Mouse (Mus musculus): ENCODE data around the gene Crybb2. TPM values are rescaled to one million over a fixed set of nuclear protein-coding genes. Genes with fewer than 3 reads are reported as not detected.
"Not testable (repeated sequence)": the region's sequence is repeated elsewhere in the genome, so short reads cannot be mapped to it uniquely, and the experiment has no call there.

Gene Crybb2
- polyA plus RNA-seq, 1 experiment: not detected

DNA sequence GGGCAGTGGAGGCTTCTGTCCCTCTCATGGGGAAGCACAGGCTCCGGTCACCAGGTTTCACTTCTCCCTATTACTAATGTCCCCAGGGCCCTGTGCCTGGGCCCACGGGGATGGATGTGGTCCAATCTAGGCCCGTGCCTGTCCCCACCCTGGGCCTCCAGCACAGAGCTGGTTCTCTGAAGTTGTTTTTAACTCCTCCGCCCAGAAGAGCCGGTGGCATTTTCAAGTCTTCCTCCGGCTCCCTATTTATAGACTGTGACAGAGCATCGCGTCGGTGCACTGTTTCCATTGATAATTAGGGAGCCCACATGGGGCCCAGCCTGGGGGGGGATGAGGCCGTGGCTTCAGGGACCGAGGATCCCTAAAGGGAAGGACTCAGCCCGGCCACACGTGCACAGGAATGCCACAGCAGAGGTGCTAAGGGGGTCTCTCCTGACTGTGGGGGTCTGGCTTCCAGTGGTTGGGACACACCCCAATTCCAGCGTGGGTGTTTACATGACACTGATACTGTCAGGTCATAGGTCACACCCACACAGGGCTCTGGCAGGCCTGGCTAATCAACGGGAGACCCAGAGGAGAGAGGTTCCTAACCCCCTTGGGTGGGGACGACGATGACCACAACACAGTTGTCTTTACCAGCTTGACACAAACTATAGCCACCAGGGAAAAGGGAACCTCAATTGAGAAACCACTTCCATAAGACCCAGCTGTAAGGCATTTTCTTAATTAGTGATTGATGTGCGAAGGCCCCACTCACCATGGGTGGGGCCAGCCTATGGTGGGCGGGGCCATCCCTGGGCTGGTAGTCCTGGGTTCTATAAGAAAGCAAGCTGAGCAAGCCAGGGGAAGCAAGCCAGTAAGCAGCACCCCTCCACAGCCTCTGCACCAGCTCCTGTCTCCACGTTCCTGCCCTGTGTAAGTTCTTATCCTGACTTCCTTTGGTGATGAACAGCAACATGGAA, 44.6 kb upstream of the Crybb2 start:
- Histone ChIP-seq H3K4me3 (no peak overlapping the region), H3ac (ENCODE audit: control insufficient read depth, insufficient read length) (no peak overlapping the region), H3K79me2 (ENCODE audit: control insufficient read depth, insufficient read depth) (no peaks in the 10 kb centered on the region), H3K36me3 (ENCODE audit: control insufficient read depth, insufficient read depth) (no peaks in the 10 kb centered on the region), H3K27me3 (ENCODE audit: control insufficient read depth, insufficient read depth, insufficient read length) (no peaks in the 10 kb centered on the region), H3K4me2 (ENCODE audit: low read depth) (peak overlapping the region; percentile 56)
- TF ChIP-seq MYOD1 (IDR thresholded peaks at IDR 0.05; ENCODE audit: control insufficient read depth in 1 of 3, insufficient read length in 2 of 3, low read depth in 2 of 3): peak in 1 of 3 experiments; percentile 57
- no peak for TF ChIP-seq REST (IDR thresholded peaks at IDR 0.05; ENCODE audit: insufficient read depth, insufficient read length)
- no peak for TF ChIP-seq USF1 (IDR thresholded peaks at IDR 0.05; ENCODE audit: low read depth)
- peak in 1 of 3 experiments; percentile 39 for TF ChIP-seq MYOG (IDR thresholded peaks at IDR 0.05; ENCODE audit: control insufficient read depth in 1 of 3, insufficient read depth in 1 of 3, insufficient read length in 2 of 3, low read depth in 2 of 3)

DNA sequence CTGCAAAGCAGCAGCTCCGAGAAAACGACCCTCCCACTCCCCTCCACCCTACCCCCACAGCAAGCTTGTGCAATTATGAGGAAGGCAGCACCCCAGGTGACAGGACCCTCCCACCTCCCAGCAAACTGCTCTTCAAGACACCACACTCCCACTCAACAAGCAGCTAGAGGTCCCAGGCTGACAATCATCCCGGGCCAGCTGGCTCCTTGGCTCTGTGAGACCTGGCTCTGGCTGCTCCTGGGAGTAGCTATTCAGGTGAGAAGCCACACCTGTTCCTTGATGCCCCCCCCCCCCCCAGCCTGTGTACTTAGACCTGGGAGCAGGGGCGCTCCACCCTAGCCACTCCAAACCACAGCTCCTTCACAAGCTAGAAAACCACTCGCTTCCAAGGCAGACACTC, 43.2 kb upstream of the Crybb2 start:
- TF ChIP-seq MYOG (IDR thresholded peaks at IDR 0.05; ENCODE audit: control insufficient read depth in 1 of 3, insufficient read depth in 1 of 3, insufficient read length in 2 of 3, low read depth in 2 of 3) (no peak), POLR2A (IDR thresholded peaks at IDR 0.05; ENCODE audit: insufficient read length, low read depth) (no peak)
- Histone ChIP-seq H3K36me3 (ENCODE audit: control insufficient read depth, insufficient read depth) (no peaks in the 10 kb centered on the region), H3K27me3 (ENCODE audit: control insufficient read depth, insufficient read depth, insufficient read length) (no peaks in the 10 kb centered on the region), H3K79me2 (ENCODE audit: control insufficient read depth, insufficient read depth) (no peaks in the 10 kb centered on the region), H3K4me2 (ENCODE audit: low read depth) (no peak overlapping the region), H3ac (ENCODE audit: control insufficient read depth, insufficient read length) (no peak overlapping the region), H3K4me3 (no peak overlapping the region)

DNA sequence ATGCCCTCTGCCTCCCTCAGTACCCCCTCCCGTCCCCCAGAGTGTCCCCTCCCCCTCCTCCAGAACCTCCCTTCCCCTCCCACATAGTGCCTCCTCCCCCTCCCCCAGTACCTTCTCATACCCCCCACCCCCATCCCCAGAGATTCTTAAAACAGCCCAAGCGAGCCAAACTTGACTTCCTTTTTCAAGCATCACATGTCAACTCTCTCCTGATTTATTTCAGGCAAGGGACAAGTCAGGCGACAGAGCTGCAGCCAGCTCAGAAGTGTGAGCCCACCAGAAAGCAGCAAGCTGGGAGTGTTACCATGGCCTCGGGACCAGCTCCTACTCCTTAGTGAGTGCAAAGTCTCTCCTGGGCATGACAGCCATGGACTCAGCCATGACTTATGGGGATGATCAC, 41.4 kb upstream of the Crybb2 start:
- H3K4me2 ChIP-seq (ENCODE audit: low read depth): no peak overlapping the region

DNA sequence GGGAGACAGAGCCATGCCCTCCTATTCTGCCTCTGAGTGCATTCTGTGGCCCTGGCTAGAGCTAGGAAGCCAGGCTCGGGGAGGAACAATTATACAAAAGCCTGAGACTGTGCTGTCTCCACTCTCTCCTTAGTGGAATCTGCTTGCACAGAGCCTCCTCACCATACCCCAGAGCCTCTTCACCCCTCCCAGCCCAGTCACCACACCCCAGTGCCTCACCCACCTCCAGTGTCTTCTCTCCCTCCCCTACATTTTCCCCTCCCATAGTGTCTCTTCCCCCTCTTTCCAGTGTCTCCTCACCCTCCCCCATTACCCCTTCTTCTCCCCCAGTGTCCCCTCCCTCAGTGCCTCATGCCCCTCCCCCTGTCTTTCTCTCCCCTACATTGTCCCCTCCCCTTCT, 41.0 kb upstream of the Crybb2 start:
- Histone ChIP-seq H3K36me3 (ENCODE audit: control insufficient read depth, insufficient read depth) (no peaks in the 10 kb centered on the region), H3ac (ENCODE audit: control insufficient read depth, insufficient read length) (no peak overlapping the region), H3K4me3 (no peak overlapping the region), H3K79me2 (ENCODE audit: control insufficient read depth, insufficient read depth) (no peaks in the 10 kb centered on the region), H3K27me3 (ENCODE audit: control insufficient read depth, insufficient read depth, insufficient read length) (no peaks in the 10 kb centered on the region), H3K4me2 (ENCODE audit: low read depth) (peak overlapping the region; percentile 20)
- TF ChIP-seq REST (IDR thresholded peaks at IDR 0.05; ENCODE audit: insufficient read depth, insufficient read length) (no peak), POLR2AphosphoS2 (IDR thresholded peaks at IDR 0.05; ENCODE audit: insufficient read length, low read depth) (peak; percentile 11), E2F4 (IDR thresholded peaks at IDR 0.05; ENCODE audit: insufficient read depth) (no peak)

More for the DNA sequence above, 41.4 kb upstream of the Crybb2 start:
- Histone ChIP-seq H3K4me3 (no peak overlapping the region), H3ac (ENCODE audit: control insufficient read depth, insufficient read length) (no peak overlapping the region), H3K79me2 (ENCODE audit: control insufficient read depth, insufficient read depth) (no peaks in the 10 kb centered on the region), H3K27me3 (ENCODE audit: control insufficient read depth, insufficient read depth, insufficient read length) (no peaks in the 10 kb centered on the region), H3K36me3 (ENCODE audit: control insufficient read depth, insufficient read depth) (no peaks in the 10 kb centered on the region)
- TF ChIP-seq TCF3 (IDR thresholded peaks at IDR 0.05; ENCODE audit: insufficient read length, low read depth): no peak
- TF ChIP-seq E2F4 (IDR thresholded peaks at IDR 0.05; ENCODE audit: insufficient read depth): no peak

DNA sequence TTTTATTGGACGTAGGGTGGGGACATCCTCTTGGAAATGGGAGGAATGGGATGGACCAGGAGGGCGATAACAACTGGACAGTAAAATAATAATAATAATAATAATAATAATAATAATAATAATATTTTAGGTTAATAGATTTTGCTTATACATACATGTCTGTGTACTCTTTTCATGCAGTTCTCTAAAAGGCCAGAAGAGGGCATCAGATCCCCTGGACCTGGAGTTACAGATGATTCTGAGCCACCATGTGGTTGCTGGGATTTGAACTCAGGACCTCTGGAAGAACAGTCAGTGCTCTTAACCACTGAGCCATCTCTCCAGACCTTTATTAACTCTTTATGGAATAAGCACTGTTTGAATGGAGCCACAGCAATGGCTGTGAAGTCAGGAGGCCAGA, 39.7 kb upstream of the Crybb2 start:
- H3ac ChIP-seq (ENCODE audit: control insufficient read depth, insufficient read length); H3K27me3 ChIP-seq (ENCODE audit: control insufficient read depth, insufficient read depth, insufficient read length); H3K36me3 ChIP-seq (ENCODE audit: control insufficient read depth, insufficient read depth); H3K4me2 ChIP-seq (ENCODE audit: low read depth); H3K79me2 ChIP-seq (ENCODE audit: control insufficient read depth, insufficient read depth); H3K4me3 ChIP-seq: not testable (repeated sequence)

DNA sequence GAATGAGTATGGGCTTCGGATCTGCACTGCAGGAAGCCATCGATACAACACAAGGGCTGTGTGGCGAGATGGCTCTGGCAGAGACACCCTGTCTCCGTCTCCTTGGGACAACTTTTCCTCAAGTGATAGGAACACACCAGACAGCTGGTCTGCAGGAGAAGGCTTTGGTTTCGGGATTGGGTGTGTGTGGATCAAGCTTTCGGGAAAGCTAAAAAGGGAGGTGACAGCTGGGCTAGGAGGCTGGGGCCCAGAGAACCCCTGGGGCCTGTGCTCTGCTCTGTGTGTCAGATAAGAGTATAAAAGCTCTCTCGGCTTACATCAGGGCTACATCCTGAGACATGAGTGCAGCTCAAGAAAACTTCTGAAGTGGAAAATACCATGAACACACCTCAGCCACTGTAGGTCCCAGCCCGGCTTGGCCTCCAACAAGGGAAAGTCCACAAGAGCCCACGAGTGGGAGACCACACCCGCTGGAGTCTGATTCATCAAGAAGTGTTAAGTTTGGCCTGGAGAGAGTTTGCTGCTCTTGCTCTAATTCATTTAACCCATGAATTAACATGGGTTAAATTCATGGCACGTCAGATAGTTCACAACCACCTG, 38.3 kb upstream of the Crybb2 start:
- TF ChIP-seq MYOD1 (IDR thresholded peaks at IDR 0.05; ENCODE audit: control insufficient read depth in 1 of 3, insufficient read length in 2 of 3, low read depth in 2 of 3): peak; percentile 55 to 87 (median 84)
- peak; percentile 89 for TF ChIP-seq TCF12 (IDR thresholded peaks at IDR 0.05; ENCODE audit: insufficient read depth, poor library complexity, severe bottlenecking)
- no peak for TF ChIP-seq MAX (IDR thresholded peaks at IDR 0.05; ENCODE audit: low read depth)
- TF ChIP-seq MYOG (IDR thresholded peaks at IDR 0.05; ENCODE audit: control insufficient read depth in 1 of 3, insufficient read depth in 1 of 3, insufficient read length in 2 of 3, low read depth in 2 of 3): peak; percentile 54 to 96 (median 94)
- no peak overlapping the region for H3K4me2 ChIP-seq (ENCODE audit: low read depth)
- no peaks in the 10 kb centered on the region for H3K36me3 ChIP-seq (ENCODE audit: control insufficient read depth, insufficient read depth)
- H3K27me3 ChIP-seq (ENCODE audit: control insufficient read depth, insufficient read depth, insufficient read length): no peaks in the 10 kb centered on the region
- H3ac ChIP-seq (ENCODE audit: control insufficient read depth, insufficient read length): no peak overlapping the region
- no peaks in the 10 kb centered on the region for H3K79me2 ChIP-seq (ENCODE audit: control insufficient read depth, insufficient read depth)
- H3K4me3 ChIP-seq: no peak overlapping the region

All from myocyte (in vitro differentiated cells).